Comparison of ENCODE assay signal across 9 mouse cellular contexts in genomic region chr6:49397466-49397865, GRCm38 (mm10). TPM values are rescaled to one million over a fixed set of nuclear protein-coding genes. Genes with fewer than 3 reads are reported as not detected.
A peak's percentile ranks its signal among the peaks of the same experiment; 100 is the strongest.
DNase-seq lines count a peak whose midpoint lies in the region; ATAC-seq and TF ChIP-seq lines count a peak whose summit lies in the region.
"Had no signal": no experiment of that assay in that cellular context is flagged by ENCODE, and none has a peak within 500 bp of the region (broad histone marks: within the 10 kb centered on the region; RNA-seq: fewer than 3 reads in every experiment).

No protein-coding gene starts in this region.

- TF ChIP-seq CTCF in kidney, postnatal 0 days (IDR thresholded peaks at IDR 0.05; ENCODE audit: low read depth): peak; percentile 64

- ATAC-seq in kidney, postnatal 0 days (replicated peaks; ENCODE audit: low FRiP score, low read depth): no peak
- no peak for ATAC-seq in kidney, embryonic 14.5 days (ENCODE audit: low FRiP score, low TSS enrichment)
- no peak for ATAC-seq in limb, embryonic 11.5 days (ENCODE audit: insufficient number of reproducible peaks, low FRiP score, low TSS enrichment, low read depth)
- ATAC-seq in frontal cortex, adult (ENCODE audit: low TSS enrichment): no peak

- no peaks in the 10 kb centered on the region for H3K9me3 ChIP-seq in kidney, postnatal 0 days (replicated peaks; ENCODE audit: low read length)
- H3K9me3 ChIP-seq in kidney, embryonic 14.5 days (ENCODE audit: control insufficient read depth, low read length): no peaks in the 10 kb centered on the region
- H3K9me3 ChIP-seq in limb, embryonic 11.5 days (ENCODE audit: control insufficient read depth, low read length): no peaks in the 10 kb centered on the region

- no peaks in the 10 kb centered on the region for H3K27me3 ChIP-seq in kidney, postnatal 0 days (ENCODE audit: insufficient read depth, low read length)
- H3K27me3 ChIP-seq in kidney, embryonic 14.5 days (ENCODE audit: control insufficient read depth, insufficient read depth, low read length): no peaks in the 10 kb centered on the region
- no peaks in the 10 kb centered on the region for H3K27me3 ChIP-seq in limb, embryonic 11.5 days (ENCODE audit: control insufficient read depth, insufficient read depth, low read length)

- no peaks in the 10 kb centered on the region for H3K36me3 ChIP-seq in kidney, postnatal 0 days (ENCODE audit: insufficient read depth, low read length)
- no peaks in the 10 kb centered on the region for H3K36me3 ChIP-seq in kidney, embryonic 14.5 days (ENCODE audit: control insufficient read depth, insufficient read depth, low read length)
- no peaks in the 10 kb centered on the region for H3K36me3 ChIP-seq in limb, embryonic 11.5 days (ENCODE audit: control insufficient read depth, insufficient read depth, low read length)

- H3K4me1 ChIP-seq in kidney, postnatal 0 days (replicated peaks; ENCODE audit: insufficient read depth, low read length): no peaks in the 10 kb centered on the region
- no peaks in the 10 kb centered on the region for H3K4me1 ChIP-seq in kidney, embryonic 14.5 days (ENCODE audit: control insufficient read depth, insufficient read depth, low read length)
- H3K4me1 ChIP-seq in limb, embryonic 11.5 days (ENCODE audit: control insufficient read depth, insufficient read depth, low read length): no peaks in the 10 kb centered on the region

- peak; percentile 57 for DNase-seq in kidney, postnatal 0 days (ENCODE audit: low spot score)
- DNase-seq in A20 (ENCODE audit: low read depth, low spot score) (peak; percentile 30), MEL-GATA-1-ER (ENCODE audit: extremely low read depth, low read depth) (peak; percentile 13)
- DNase-seq in limb, embryonic 11.5 days (ENCODE audit: low spot score): peak; percentile 43
- DNase-seq in gastrocnemius, postnatal 14 days: no peak
- no peak for DNase-seq in cerebellum, postnatal 25 days

- H3K9ac ChIP-seq in kidney, postnatal 0 days (ENCODE audit: low read depth, low read length): no peak overlapping the region
- no peak overlapping the region for H3K9ac ChIP-seq in kidney, embryonic 14.5 days (ENCODE audit: low read depth, low read length)
- no peak overlapping the region for H3K9ac ChIP-seq in limb, embryonic 11.5 days (ENCODE audit: low read length)

- no peak overlapping the region for H3K4me3 ChIP-seq in kidney, postnatal 0 days (replicated peaks; ENCODE audit: low read depth, low read length)
- no peak overlapping the region for H3K4me3 ChIP-seq in kidney, embryonic 14.5 days (ENCODE audit: low read length)
- H3K4me3 ChIP-seq in limb, embryonic 11.5 days (ENCODE audit: low read depth, low read length): no peak overlapping the region

- intact Hi-C loops in gastrocnemius, postnatal 14 days (cut with DNase I; ENCODE audit: low total_unique reads): loop anchor here (5.0 to 10.0 kb wide), 3 partner anchors 125 to 353 kb away; no protein-coding TSS in a partner anchor

- no peak overlapping the region for H3K27ac ChIP-seq in kidney, postnatal 0 days
- H3K27ac ChIP-seq in kidney, embryonic 14.5 days (ENCODE audit: low read depth, low read length): no peak overlapping the region
- no peak overlapping the region for H3K27ac ChIP-seq in limb, embryonic 11.5 days (replicated peaks; ENCODE audit: low read depth, low read length)

- H3K4me2 ChIP-seq in kidney, postnatal 0 days (ENCODE audit: low read length): no peak overlapping the region
- H3K4me2 ChIP-seq in kidney, embryonic 14.5 days (replicated peaks; ENCODE audit: low read depth, low read length): no peak overlapping the region
- no peak overlapping the region for H3K4me2 ChIP-seq in limb, embryonic 11.5 days (ENCODE audit: low read depth, severe bottlenecking)

RNA-seq across cellular contexts. Expression of gene Stk31, which starts 2.1 kb away (rescaled TPM):
- polyA plus RNA-seq in kidney, postnatal 0 days (2015; fragmentation: Nextera tagmentation; extraction: Ambion mirVana): not detected in 2 replicates
- polyA plus RNA-seq in kidney, embryonic 14.5 days (2014; fragmentation: Nextera tagmentation; extraction: Ambion mirVana): not detected in 2 replicates
- polyA plus RNA-seq in limb, embryonic 11.5 days (2014; fragmentation: Nextera tagmentation; extraction: Ambion mirVana): 0.05 TPM in 1 of 2 replicates, not detected in the other
- total RNA-seq in gastrocnemius, postnatal 14 days (2021): under 1 TPM; 0.16 to 0.23 TPM
- total RNA-seq: hematopoietic stem cell, adult 5-6 weeks had no signal

RNA-seq across cellular contexts. Expression of gene Fam221a, which starts 29.9 kb away (rescaled TPM):
- 5.1 and 7.5 TPM in 2 replicates for polyA plus RNA-seq in kidney, postnatal 0 days (2015; fragmentation: Nextera tagmentation; extraction: Ambion mirVana)
- 7.0 and 7.5 TPM in 2 replicates for polyA plus RNA-seq in kidney, embryonic 14.5 days (2014; fragmentation: Nextera tagmentation; extraction: Ambion mirVana)
- polyA plus RNA-seq in limb, embryonic 11.5 days (2014; fragmentation: Nextera tagmentation; extraction: Ambion mirVana): 5.5 and 7.2 TPM in 2 replicates
- total RNA-seq in gastrocnemius, postnatal 14 days (2021): 1 to 10 TPM in 1 of 2 experiments, under 1 TPM in 1; 0.95 to 1.2 TPM

Comparison
In these comparisons a context has a peak if more than half of its experiments do, and no peak if none do; other contexts are left out.
1. DNase-seq: peak in kidney, postnatal 0 days (single experiment), A20 (single experiment), MEL-GATA-1-ER (single experiment) and limb, embryonic 11.5 days (single experiment); none in gastrocnemius, postnatal 14 days (single experiment) and cerebellum, postnatal 25 days (0 of 2).